Mouse (Mus musculus) limb, embryonic 15.5 days (tissue): ENCODE measurements at regions not wholly inside any gene's neighbourhood (a gene's known extent, or its start where the extent isn't known, plus 50 kb on each side); places are given as distances from the start of the nearest gene placed in this dataset.
A peak's percentile ranks its signal among the peaks of the same experiment; 100 is the strongest.

Experiments
- ATAC-seq: fragments of 200-750 bp; cut with Nextera tagmentation; 2 replicates; pipeline ENCODE4 v1.8.0; 2017; ENCODE audit warnings: low read depth, moderate TSS enrichment; ENCODE audit not compliant: insufficient number of reproducible peaks, low FRiP score, low TSS enrichment
- H3K27ac ChIP-seq: fragments of 300-500 bp; sonication (generic); 2 replicates; pipeline ENCODE4 v1.5.1; 2015; ENCODE audit warnings: moderate library complexity, mild to moderate bottlenecking, inconsistent platforms
- H3K27me3 ChIP-seq: fragments of 300-500 bp; sonication (generic); 2 replicates; pipeline ENCODE4 v1.6.1; 2015; ENCODE audit warnings: inconsistent platforms
- H3K36me3 ChIP-seq: fragments of 300-500 bp; sonication (generic); 2 replicates; pipeline ENCODE4 v1.6.1; 2015; ENCODE audit warnings: inconsistent platforms
- H3K4me1 ChIP-seq: fragments of 300-500 bp; sonication (generic); 2 replicates; pipeline ENCODE4 v1.6.1; 2015; ENCODE audit warnings: inconsistent platforms
- H3K4me2 ChIP-seq: fragments of 300-500 bp; sonication (generic); 2 replicates; pipeline ENCODE4 v1.6.1; 2015; ENCODE audit warnings: mild to moderate bottlenecking, inconsistent platforms
- H3K4me3 ChIP-seq: fragments of 300-500 bp; sonication (generic); 2 replicates; pipeline ENCODE4 v1.5.1; 2015; ENCODE audit warnings: mild to moderate bottlenecking, inconsistent platforms
- H3K9ac ChIP-seq: fragments of 300-500 bp; sonication (generic); 2 replicates; pipeline ENCODE4 v1.6.1; 2015; ENCODE audit warnings: inconsistent platforms
- H3K9me3 ChIP-seq: fragments of 300-500 bp; sonication (generic); 2 replicates; pipeline ENCODE4 v1.6.1; 2016; ENCODE audit warnings: inconsistent platforms
- WGBS: fragments of 180-500 bp; shearing (Covaris S2); methylation state at CpG from one replicate; pipeline ENCODE4 v1.1.7; 2015; 5-methylcytosine and 5-hydroxymethylcytosine counted together

GRCm38 (mm10) chr6:16999451-17000139 is 65.4 kb upstream of the Tes start:
- peak overlapping the region; percentile 13; the same call in 1 of the 2 replicates for H3K4me3 ChIP-seq
- no peak for ATAC-seq
- H3K4me1 ChIP-seq: peaks cover 5% of the 10 kb centered on the region; the same call in 1 of the 2 replicates
- H3K36me3 ChIP-seq: no peaks in the 10 kb centered on the region
- no peaks in the 10 kb centered on the region for H3K9me3 ChIP-seq
- no peak overlapping the region for H3K27ac ChIP-seq
- H3K27me3 ChIP-seq: no peaks in the 10 kb centered on the region
- no peak overlapping the region for H3K9ac ChIP-seq
- 56% methylated on average over 21 of the region's 21 CpGs for WGBS
- H3K4me2 ChIP-seq: peak overlapping the region; percentile 30

- ATAC-seq: no peak
- Histone ChIP-seq H3K36me3 (no peaks in the 10 kb centered on the region), H3K4me1 (peaks cover 5% of the 10 kb centered on the region; the same call in 1 of the 2 replicates), H3K27me3 (no peaks in the 10 kb centered on the region), H3K27ac (no peak overlapping the region), H3K9me3 (no peaks in the 10 kb centered on the region), H3K4me3 (no peak overlapping the region), H3K4me2 (no peak overlapping the region), H3K9ac (no peak overlapping the region)
- 55% methylated on average over 10 of the region's 10 CpGs for whole genome bisulfite sequencing
These were observed 69.4 kb upstream of the Tes start for GRCm38 (mm10) chr6:16995495-16995936.

- H3K4me3 ChIP-seq: no peak overlapping the region
- ATAC-seq: no peak
- 8% methylated on average over 8 of the region's 8 CpGs for WGBS
- no peak overlapping the region for H3K4me2 ChIP-seq
- H3K27ac ChIP-seq: no peak overlapping the region
- H3K27me3 ChIP-seq: no peaks in the 10 kb centered on the region
- H3K9me3 ChIP-seq: no peaks in the 10 kb centered on the region
- H3K4me1 ChIP-seq: peaks cover 3% of the 10 kb centered on the region; the same call in 1 of the 2 replicates
- H3K9ac ChIP-seq: no peak overlapping the region
- no peaks in the 10 kb centered on the region for H3K36me3 ChIP-seq
These were observed 70.2 kb upstream of the Tes start for GRCm38 (mm10) chr6:16994711-16995110.

GRCm38 (mm10) chr6:16991996-16992591 is 72.9 kb upstream of the Tes start:
- H3K9me3 ChIP-seq: no peaks in the 10 kb centered on the region
- WGBS: 49% methylated on average over 15 of the region's 15 CpGs
- no peaks in the 10 kb centered on the region for H3K27me3 ChIP-seq
- no peaks in the 10 kb centered on the region for H3K36me3 ChIP-seq
- H3K4me2 ChIP-seq: 0 out of 2 replicates have a peak overlapping the region, but pooled peaks have one; percentile 17
- ATAC-seq: no peak
- H3K27ac ChIP-seq: no peak overlapping the region
- H3K9ac ChIP-seq: no peak overlapping the region
- H3K4me1 ChIP-seq: no peaks in the 10 kb centered on the region
- peak overlapping the region; percentile 10; the same call in 1 of the 2 replicates for H3K4me3 ChIP-seq

- WGBS: 17% methylated on average over 3 of the region's 3 CpGs
- no peak overlapping the region for H3K27ac ChIP-seq
- no peaks in the 10 kb centered on the region for H3K36me3 ChIP-seq
- no peak overlapping the region for H3K9ac ChIP-seq
- no peaks in the 10 kb centered on the region for H3K27me3 ChIP-seq
- H3K4me1 ChIP-seq: no peaks in the 10 kb centered on the region; the same call in 1 of the 2 replicates
- no peaks in the 10 kb centered on the region for H3K9me3 ChIP-seq
- H3K4me3 ChIP-seq: no peak overlapping the region
- H3K4me2 ChIP-seq: no peak overlapping the region
- no peak for ATAC-seq
These were observed 79.9 kb upstream of the Tfec start for GRCm38 (mm10) chr6:16978206-16978505.

GRCm38 (mm10) chr6:16977392-16978205 is 79.4 kb upstream of the Tfec start:
- no peaks in the 10 kb centered on the region for H3K36me3 ChIP-seq
- no peak overlapping the region for H3K4me2 ChIP-seq
- H3K4me3 ChIP-seq: no peak overlapping the region
- H3K27ac ChIP-seq: no peak overlapping the region
- WGBS: 61% methylated on average over 14 of the region's 14 CpGs
- no peaks in the 10 kb centered on the region; the same call in 1 of the 2 replicates for H3K4me1 ChIP-seq
- no peak for ATAC-seq
- no peaks in the 10 kb centered on the region for H3K9me3 ChIP-seq
- no peaks in the 10 kb centered on the region for H3K27me3 ChIP-seq
- H3K9ac ChIP-seq: no peak overlapping the region

- H3K9ac ChIP-seq: no peak overlapping the region
- ATAC-seq: no peak
- no peak overlapping the region for H3K27ac ChIP-seq
- H3K36me3 ChIP-seq: no peaks in the 10 kb centered on the region
- H3K4me2 ChIP-seq: no peak overlapping the region
- no peaks in the 10 kb centered on the region for H3K27me3 ChIP-seq
- H3K4me1 ChIP-seq: no peaks in the 10 kb centered on the region
- WGBS: 69% methylated on average over 5 of the region's 5 CpGs
- H3K4me3 ChIP-seq: no peak overlapping the region
- no peaks in the 10 kb centered on the region for H3K9me3 ChIP-seq
These were observed 67.4 kb upstream of the Tfec start for GRCm38 (mm10) chr6:16965658-16966057.

- Histone ChIP-seq H3K27ac (no peak overlapping the region), H3K9ac (no peak overlapping the region), H3K4me2 (no peak overlapping the region), H3K36me3 (no peaks in the 10 kb centered on the region), H3K9me3 (no peaks in the 10 kb centered on the region), H3K27me3 (no peaks in the 10 kb centered on the region), H3K4me3 (no peak overlapping the region), H3K4me1 (no peaks in the 10 kb centered on the region)
- WGBS: 76% methylated on average over 2 of the region's 2 CpGs
- ATAC-seq: no peak
These were observed 66.1 kb upstream of the Tfec start for GRCm38 (mm10) chr6:16964362-16964761.

- H3K4me2 ChIP-seq: no peak overlapping the region
- no peak for ATAC-seq
- no peaks in the 10 kb centered on the region for H3K4me1 ChIP-seq
- H3K27me3 ChIP-seq: no peaks in the 10 kb centered on the region
- H3K36me3 ChIP-seq: no peaks in the 10 kb centered on the region
- no peak overlapping the region for H3K4me3 ChIP-seq
- no peaks in the 10 kb centered on the region for H3K9me3 ChIP-seq
- 60% methylated on average over 3 of the region's 3 CpGs for WGBS
- H3K27ac ChIP-seq: no peak overlapping the region
- H3K9ac ChIP-seq: no peak overlapping the region
These were observed 65.7 kb upstream of the Tfec start for GRCm38 (mm10) chr6:16963958-16964357.

GRCm38 (mm10) chr6:16958102-16958501 is 59.9 kb upstream of the Tfec start:
- H3K4me2 ChIP-seq: no peak overlapping the region
- no peak overlapping the region for H3K27ac ChIP-seq
- H3K27me3 ChIP-seq: no peaks in the 10 kb centered on the region
- H3K36me3 ChIP-seq: no peaks in the 10 kb centered on the region
- H3K4me3 ChIP-seq: no peak overlapping the region
- no peak for ATAC-seq
- 62% methylated on average over 3 of the region's 3 CpGs for WGBS
- no peaks in the 10 kb centered on the region for H3K9me3 ChIP-seq
- H3K4me1 ChIP-seq: no peaks in the 10 kb centered on the region
- H3K9ac ChIP-seq: no peak overlapping the region

GRCm38 (mm10) chr6:16956771-16957435 is 58.7 kb upstream of the Tfec start:
- no peak overlapping the region for H3K27ac ChIP-seq
- H3K4me3 ChIP-seq: no peak overlapping the region
- no peak overlapping the region for H3K4me2 ChIP-seq
- H3K9me3 ChIP-seq: no peaks in the 10 kb centered on the region
- no peak for ATAC-seq
- no peaks in the 10 kb centered on the region for H3K36me3 ChIP-seq
- H3K9ac ChIP-seq: no peak overlapping the region
- no peaks in the 10 kb centered on the region for H3K27me3 ChIP-seq
- WGBS: 64% methylated on average over 6 of the region's 6 CpGs
- no peaks in the 10 kb centered on the region for H3K4me1 ChIP-seq
